Mouse (Mus musculus) macrophage (primary cell): ENCODE measurements at regions not wholly inside any gene's neighbourhood (a gene's known extent, or its start where the extent isn't known, plus 50 kb on each side); places are given as distances from the start of the nearest gene placed in this dataset.
"Not testable (repeated sequence)": the region's sequence is repeated elsewhere in the genome, so short reads cannot be mapped to it uniquely, and the experiment has no call there.

Source experiments
- H3K27ac ChIP-seq: fragments of 350-480 bp; formaldehyde crosslinking; 2 replicates; pipeline ENCODE4 v1.9.0; 2021
- H3K36me3 ChIP-seq: fragments of 350-480 bp; formaldehyde crosslinking; 2 replicates; pipeline ENCODE4 v1.9.0; 2021; ENCODE audit errors: inconsistent target
- H3K4me3 ChIP-seq: fragments of 350-480 bp; formaldehyde crosslinking; 2 replicates; pipeline ENCODE4 v1.9.0; 2021; ENCODE audit errors: inconsistent target
- H3K79me2 ChIP-seq: fragments of 350-480 bp; formaldehyde crosslinking; 2 replicates; pipeline ENCODE4 v1.9.0; 2021; ENCODE audit errors: inconsistent target
- WGBS: methylation state at CpG from one replicate; pipeline ENCODE4 v1.1.7; 2026; ENCODE audit warnings: inconsistent platforms; ENCODE audit not compliant: missing documents; 5-methylcytosine and 5-hydroxymethylcytosine counted together

DNA sequence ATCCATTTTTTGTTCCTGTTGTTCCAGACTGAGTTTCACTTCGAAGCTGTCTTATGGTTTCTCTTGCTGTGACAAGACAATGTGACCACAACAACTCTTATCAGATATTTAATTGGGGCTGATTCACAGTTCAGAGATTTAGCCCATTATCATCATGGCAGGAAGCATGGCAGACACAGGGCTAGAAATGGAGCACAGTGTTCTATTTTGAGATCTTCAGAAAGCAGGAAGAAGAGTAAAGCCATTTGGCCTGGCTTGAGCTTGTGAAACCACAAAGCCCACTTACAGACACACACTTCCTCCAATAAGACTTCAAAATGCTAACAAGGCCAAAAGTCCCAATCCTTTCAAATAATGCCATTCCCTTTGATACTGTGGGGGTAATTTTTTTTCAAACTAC, 670.4 kb upstream of the Cdh12 start:
- no peaks in the 10 kb centered on the region for H3K79me2 ChIP-seq
- WGBS: 42% methylated on average over 1 of the region's 1 CpGs
- no peak overlapping the region for H3K27ac ChIP-seq
- no peak overlapping the region for H3K4me3 ChIP-seq
- H3K36me3 ChIP-seq: no peaks in the 10 kb centered on the region

DNA sequence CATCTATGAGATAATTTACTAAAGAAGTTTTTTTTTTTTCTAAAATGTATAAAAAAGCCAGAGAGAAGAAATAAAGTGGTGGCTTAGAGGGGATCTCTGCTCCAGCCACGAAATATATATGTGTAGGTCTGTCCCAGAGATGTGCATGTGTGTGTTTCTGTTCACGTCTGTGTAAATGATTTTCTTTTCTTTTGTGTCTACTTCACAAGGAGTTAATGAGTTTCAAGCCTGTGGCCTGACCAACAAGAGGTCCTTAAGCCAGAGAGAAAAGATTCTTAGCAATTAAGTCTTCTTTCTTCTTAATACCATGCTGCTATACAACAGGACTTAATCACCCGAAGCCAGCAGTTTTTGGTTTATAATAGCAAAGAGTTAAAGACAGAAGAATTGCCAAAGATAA, 665.2 kb upstream of the Cdh12 start:
- H3K36me3 ChIP-seq: no peaks in the 10 kb centered on the region
- no peak overlapping the region for H3K27ac ChIP-seq
- no peak overlapping the region for H3K4me3 ChIP-seq
- WGBS: 96% methylated on average over 3 of the region's 3 CpGs
- H3K79me2 ChIP-seq: no peaks in the 10 kb centered on the region

DNA sequence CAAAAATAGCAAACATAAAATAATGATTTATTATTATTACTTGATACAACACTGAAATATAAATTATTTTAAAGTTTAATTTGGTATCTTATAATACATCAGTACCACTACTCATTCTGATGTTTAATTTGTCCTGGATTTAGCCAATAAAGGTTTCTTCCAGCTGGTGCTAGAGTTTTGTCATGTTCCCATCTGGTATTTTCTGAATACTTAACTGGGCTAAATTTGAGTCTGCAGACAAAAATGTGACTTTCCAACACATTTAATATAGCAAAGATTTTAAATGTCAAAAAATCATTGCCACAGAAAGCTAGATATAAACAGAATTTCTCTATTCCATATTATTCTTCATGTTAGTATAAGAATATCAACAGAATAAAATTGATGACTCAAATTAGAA, 642.1 kb upstream of the Cdh12 start:
- no peaks in the 10 kb centered on the region for H3K79me2 ChIP-seq
- H3K36me3 ChIP-seq: no peaks in the 10 kb centered on the region
- no peak overlapping the region for H3K4me3 ChIP-seq
- H3K27ac ChIP-seq: no peak overlapping the region

DNA sequence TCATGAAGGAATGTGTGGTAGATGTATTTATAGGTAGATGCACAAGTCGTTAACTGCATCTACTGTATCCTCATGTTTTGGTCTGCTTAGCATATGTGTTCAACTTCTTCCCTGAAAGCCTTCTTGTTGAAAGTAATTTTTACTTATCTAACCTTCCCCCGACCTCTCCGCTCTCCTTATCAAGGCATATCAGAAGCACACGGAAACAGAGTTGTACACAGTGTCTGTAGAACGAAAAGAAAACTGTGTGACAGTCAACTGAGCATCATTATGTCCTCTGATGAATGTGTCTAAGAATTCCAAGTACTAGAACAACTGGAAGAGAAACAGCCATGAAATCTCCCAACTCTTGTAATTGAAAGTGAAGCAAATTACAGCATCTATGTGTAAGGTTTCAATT, 635.4 kb upstream of the Cdh12 start:
- 95% methylated on average over 5 of the region's 5 CpGs for WGBS
- Histone ChIP-seq H3K79me2 (no peaks in the 10 kb centered on the region), H3K27ac (no peak overlapping the region), H3K4me3 (no peak overlapping the region), H3K36me3 (no peaks in the 10 kb centered on the region)

DNA sequence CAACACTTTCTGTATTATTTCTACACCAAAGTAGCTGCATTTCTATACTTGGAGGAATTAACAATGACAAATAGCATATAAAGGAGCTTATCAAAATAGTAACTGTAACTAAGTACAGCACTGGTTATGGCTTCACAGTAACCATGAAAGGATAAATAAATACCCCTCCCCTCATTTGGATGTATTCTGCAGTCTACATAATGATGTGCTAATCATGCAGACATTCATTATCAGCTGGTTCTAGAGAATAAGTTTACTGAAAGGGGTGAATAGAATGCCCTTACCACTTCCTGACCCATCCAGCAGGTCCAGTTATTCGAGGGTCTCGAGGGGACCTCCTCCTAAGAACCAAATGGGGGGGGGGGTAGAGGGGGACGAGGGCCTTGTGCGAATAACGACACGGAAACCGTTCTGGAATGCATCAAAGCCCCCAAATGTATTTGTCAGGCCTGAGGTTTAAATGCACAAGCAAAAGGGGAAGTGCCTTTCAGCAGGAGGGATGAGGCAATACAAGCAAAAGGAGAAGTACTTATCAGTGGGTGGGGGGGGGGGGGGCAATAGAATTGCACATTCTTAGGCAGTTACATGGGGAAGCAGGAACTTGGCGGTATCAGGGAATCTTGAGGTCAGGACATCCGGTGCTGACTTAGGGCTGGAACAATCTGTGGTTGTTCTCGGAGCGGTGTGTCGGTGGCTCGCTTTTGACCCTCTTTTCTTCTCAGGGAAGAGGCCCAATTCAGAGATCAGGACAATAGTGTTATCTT, 592.0 kb upstream of the Cdh12 start:
- not testable (repeated sequence) for H3K4me3 ChIP-seq, H3K79me2 ChIP-seq, H3K36me3 ChIP-seq
- WGBS: under 1% methylated on average over 11 of the region's 13 CpGs
- peak overlapping the region; percentile 78 for H3K27ac ChIP-seq

DNA sequence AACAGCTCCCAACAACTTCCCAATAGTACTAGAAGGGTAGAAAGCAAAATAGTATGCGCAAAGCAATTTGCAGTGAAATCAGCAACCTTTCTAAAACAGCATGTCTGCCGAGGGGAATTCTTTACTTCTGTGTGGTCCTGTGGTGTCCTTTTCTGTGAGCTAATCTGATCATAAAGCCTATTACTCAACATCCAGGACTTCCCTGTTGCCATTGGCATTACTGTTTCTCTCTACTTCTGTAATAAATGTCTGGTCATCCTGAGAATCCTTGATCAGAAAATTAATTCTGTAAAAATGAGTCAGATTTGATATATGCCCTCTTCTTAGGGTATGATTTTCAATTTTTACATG, 591.4 kb upstream of the Cdh12 start:
- 9% methylated on average over 2 of the region's 2 CpGs for WGBS
- Histone ChIP-seq H3K36me3 (no peaks in the 10 kb centered on the region), H3K27ac (peak overlapping the region; percentile 78), H3K79me2 (no peaks in the 10 kb centered on the region), H3K4me3 (no peak overlapping the region; the same call in 1 of the 2 replicates)

DNA sequence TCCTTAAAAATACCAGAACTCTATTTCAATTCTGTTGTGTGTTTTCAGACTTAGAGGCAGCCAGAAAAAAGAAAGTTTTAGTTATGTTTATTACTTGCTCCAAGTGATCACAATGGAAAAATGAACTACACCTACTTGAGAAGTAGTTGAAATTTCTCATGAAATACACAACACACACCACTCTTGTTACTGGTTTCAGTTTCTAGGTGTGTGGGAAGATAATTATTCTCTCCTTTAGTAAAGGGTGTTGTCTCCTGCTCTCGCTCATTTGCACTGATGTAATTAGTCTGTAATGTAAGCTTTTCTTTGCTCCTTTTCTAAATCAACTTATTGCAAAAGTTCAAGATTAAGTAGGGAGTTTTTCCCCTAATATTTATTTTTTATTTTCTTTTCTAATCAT, 590.4 kb upstream of the Cdh12 start:
- H3K4me3 ChIP-seq: no peak overlapping the region
- H3K27ac ChIP-seq: no peak overlapping the region
- no peaks in the 10 kb centered on the region for H3K79me2 ChIP-seq
- H3K36me3 ChIP-seq: no peaks in the 10 kb centered on the region
- 100% methylated on average over 1 of the region's 1 CpGs for WGBS

DNA sequence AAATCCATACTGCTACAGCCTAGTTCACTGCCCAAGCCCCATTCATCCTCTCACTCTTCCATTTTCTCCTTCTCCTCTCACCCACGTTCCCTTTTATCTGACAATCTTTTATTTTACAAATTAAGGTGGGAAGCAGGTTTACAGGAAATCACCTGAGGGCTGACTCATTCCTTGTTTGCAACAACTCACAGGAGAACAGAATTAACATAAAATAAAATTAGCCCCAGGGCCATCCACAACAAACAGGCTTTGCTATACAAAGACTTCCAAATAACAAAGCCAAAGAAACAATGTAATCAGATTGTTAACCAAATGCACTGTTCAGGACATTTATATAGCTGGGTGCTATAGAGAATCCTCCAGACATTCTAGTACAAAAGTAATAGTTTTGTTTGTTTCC, 585.1 kb upstream of the Cdh12 start:
- Histone ChIP-seq H3K27ac (no peak overlapping the region), H3K4me3 (no peak overlapping the region), H3K79me2 (no peaks in the 10 kb centered on the region), H3K36me3 (no peaks in the 10 kb centered on the region)
- WGBS: 73% methylated on average over 1 of the region's 1 CpGs

DNA sequence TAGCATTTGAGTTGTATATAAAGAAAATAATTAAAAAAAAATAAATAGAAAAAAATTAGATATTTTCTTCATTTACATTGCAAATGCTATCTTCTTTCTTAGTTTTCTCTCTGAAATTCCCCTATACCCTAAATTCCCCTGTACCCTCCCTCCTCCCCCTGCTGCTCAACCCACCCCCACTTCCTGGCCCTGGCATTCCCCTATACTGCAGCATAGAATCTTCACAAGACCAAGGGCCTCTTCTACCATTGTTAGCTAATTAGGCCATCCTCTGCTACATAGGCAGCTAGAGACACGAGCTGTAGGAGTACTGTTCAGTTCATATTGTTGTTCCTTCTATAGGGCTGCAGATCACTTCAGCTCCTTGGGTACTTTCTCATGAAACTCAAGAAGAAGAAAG, 582.5 kb upstream of the Cdh12 start:
- 92% methylated on average over 1 of the region's 1 CpGs for WGBS

DNA sequence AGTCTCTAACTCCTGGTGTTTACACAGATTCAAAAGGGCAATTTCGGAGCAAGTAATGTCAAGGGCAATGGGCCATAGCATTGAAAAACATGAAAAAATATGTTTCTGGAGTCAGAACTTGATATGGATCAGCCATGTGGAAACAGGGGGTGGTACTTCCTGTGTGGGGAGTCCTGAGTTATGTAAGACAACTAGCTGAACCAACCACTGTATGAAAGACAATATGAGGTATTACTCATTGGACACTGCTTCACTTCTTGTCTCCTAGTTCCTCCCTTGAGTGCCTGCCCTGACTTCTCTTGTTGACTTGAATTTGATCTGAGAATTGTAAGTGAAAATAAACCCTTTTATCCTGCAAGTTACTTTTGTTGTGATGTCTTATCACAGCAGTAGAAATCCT, 580.0 kb upstream of the Cdh12 start:
- no peaks in the 10 kb centered on the region for H3K36me3 ChIP-seq
- WGBS: 100% methylated on average over 1 of the region's 1 CpGs
- no peak overlapping the region for H3K27ac ChIP-seq
- H3K4me3 ChIP-seq: no peak overlapping the region
- H3K79me2 ChIP-seq: no peaks in the 10 kb centered on the region

More for the DNA sequence above, 582.5 kb upstream of the Cdh12 start:
- Histone ChIP-seq H3K4me3 (no peak overlapping the region), H3K27ac (no peak overlapping the region), H3K79me2 (no peaks in the 10 kb centered on the region), H3K36me3 (no peaks in the 10 kb centered on the region)

DNA sequence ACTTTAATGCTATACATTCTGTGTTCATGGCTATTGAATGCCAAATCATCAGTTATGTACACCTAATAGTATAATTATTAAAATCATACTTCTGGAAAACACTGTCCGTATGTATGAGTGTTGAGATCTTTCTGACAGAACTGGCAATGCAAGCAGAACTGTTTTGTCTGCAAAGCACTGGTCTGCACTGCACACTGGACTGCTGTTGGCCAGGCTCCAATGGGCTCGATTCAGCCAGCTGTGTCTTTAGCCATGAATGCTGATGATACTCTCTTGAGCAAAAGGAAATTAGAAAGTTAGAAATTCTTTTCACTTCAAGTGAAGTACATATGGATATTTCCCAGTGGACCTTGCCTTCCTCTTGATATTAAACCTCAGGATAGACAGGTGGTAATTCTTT, 576.5 kb upstream of the Cdh12 start:
- 76% methylated on average over 2 of the region's 2 CpGs for WGBS

More for the DNA sequence above, 576.5 kb upstream of the Cdh12 start:
- Histone ChIP-seq H3K79me2 (no peaks in the 10 kb centered on the region), H3K36me3 (no peaks in the 10 kb centered on the region), H3K4me3 (no peak overlapping the region), H3K27ac (no peak overlapping the region)
